Mouse (Mus musculus) frontal cortex, postnatal 14 days (tissue): ENCODE data around the gene Pole3.

Source experiments
- DNase-seq, 2 experiments: peaks; one replicate each; pipeline ENCODE4 v3.0.0; 2022; ENCODE audit warnings: low spot score in 2 of 2

Gene Pole3

DNA sequence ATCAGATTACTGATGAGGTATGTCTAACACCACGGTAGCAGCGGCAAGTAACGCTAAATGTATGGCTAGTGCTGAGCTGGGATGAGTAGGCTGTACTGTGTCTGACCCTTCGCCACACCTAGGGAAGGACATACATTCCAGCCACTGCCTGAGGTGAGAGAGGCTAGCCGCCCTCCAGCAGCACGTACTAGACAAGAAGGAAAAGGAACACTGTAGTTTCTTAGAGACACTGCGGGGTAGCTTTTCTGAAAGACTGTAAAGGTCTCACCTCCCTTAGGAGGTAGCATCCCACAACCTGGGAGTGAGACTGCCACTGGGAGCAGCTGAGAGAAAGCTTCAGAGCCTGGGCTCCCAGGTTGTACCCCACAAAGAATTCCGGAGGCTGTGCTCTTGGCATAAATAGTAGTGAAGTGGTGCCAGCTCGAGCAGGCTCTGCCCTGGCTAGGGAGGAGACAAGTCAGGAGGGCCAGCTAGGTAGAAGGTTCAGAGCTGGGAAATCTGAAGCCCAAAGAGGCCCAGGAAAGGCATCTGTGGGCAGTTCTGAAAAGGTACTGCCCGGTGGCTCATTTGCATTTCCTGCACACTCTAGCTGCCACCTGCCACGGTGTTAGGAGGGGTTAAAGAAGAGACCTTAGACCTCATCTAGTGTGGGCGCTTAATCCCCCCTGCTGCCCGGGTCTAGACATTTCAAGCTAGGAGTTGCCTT lies 6.3 kb downstream of the Pole3 start:
- no peak for DNase-seq

DNA sequence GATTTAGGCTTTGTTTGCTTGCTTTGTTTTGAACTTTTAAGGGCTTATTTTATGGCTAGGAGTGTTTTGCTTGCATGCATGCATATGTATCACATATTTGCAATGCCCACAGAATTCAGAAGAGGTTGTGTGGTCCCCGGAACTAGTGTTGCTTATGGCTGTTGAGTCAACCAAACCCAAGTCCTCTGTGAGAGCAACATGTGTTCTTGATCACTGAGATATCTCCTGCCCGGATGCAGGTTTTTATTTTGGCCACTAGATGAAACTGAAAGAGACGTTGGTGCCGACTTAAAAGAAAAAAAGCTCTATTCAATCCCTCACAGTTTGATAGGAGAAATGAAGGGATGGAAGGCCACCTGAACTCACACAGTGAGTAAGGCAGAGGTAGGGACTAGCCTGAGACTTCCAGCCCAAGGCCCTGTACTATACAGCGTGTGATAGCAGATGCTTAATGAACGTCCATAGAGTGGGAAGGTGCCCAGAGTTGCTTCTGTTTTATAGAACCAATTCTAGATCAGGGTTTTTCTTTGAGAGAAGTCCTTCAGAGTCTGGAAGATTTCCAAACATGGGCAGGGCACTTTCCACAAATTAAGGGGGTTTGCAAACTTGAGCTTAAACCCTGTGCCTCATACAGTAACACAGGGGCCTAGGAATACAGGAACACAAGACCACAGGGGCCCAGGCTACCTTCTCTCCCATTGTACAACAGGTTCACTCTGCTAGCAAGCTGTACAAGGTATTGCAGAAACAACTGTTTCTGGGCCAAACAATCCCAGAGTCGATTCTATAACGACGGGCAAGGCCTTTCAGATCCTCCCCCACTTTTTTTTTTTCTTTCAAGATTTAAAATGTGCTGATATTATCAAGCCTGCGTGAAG lies 7.1 kb downstream of the Pole3 start:
- no peak for DNase-seq

GRCm38 (mm10) chr4:62517046-62517445 lies 7.8 kb downstream of the Pole3 start:
- no peak for DNase-seq

- DNase-seq: no peak
Measured at GRCm38 (mm10) chr4:62516579-62516978, 8.3 kb downstream of the Pole3 start.

- DNase-seq: no peak
Measured at GRCm38 (mm10) chr4:62516079-62516478, 8.8 kb downstream of the Pole3 start.

DNA sequence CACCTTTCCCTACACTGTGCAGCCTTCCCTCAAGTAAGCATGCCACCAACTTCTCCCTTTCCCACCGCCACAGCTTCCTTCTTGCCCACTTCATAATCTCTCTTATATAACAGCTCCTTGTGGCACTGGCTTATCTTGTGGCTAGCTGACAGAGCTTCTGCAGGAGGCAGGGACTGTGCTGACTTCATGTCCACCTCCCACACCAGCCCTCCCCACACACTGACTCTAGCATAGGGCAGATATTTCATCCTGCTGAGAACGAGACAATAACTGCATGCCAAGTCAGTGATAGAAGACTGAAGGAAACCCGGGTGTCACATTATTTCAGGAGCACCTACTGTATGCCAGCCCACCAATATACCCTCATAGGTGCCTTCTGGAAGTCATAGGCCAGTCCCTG lies 9.4 kb downstream of the Pole3 start:
- DNase-seq: no peak

DNA sequence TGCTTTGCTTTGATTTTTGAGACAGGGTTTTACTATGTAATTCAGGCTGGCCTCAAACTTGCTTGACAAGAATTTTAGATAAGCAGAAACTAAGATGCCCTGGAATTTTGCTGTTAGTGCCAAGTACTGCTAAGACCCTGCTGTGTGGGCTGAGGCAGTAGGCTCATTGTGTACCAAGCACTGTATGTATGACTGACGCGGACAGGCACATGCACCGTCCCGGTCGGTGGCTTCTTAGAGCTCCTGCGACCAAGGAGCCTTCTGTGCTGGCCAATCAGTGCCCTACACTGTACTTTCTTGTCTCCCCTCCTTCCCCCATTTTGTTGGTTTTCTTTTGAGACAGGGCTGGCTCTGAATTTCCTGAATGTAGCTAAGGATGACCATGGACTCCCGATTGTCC lies 9.9 kb downstream of the Pole3 start:
- no peak for DNase-seq

- no peak for DNase-seq
Measured at GRCm38 (mm10) chr4:62513998-62514506, 10.8 kb downstream of the Pole3 start.

DNA sequence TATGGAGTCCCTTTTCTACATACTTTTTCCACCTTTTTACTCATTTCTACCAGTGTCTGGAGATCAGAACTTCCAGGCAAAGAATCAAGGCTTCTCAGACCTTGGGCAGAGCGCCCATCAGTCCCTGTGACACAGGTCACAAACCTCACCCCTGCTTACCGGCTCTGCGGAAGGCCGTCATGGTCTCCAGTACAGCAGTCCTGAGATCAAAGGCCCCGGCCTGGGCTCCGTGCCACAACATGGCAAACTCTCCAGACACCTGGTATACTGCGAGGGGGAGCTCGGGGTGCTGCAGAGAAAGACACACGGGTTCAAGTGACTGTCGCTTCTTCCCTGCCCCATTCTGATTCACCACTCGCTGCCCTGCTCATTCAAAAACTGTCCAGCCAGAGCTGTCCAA lies 14.9 kb downstream of the Pole3 start:
- no peak for DNase-seq

DNA sequence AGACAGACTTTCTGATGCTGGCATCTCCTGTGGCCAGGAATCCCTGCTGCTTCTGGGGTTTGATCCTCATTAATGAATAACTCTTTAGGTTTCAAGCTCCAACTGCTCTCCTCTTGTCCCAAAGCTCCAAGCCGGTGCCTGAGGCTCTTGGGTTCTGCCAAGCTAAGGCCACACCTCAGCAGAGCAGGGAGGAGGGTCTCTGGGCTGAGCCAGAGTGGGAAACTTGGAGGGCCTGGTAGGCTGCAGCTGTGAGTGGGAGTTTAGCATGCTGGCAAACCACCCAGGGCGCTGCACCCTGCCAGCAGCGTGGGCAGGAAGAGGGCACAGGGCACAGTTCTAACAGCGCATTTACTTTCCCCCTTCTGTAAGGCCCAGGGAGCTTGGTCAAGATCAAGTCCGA lies 16.0 kb downstream of the Pole3 start:
- DNase-seq: no peak

DNA sequence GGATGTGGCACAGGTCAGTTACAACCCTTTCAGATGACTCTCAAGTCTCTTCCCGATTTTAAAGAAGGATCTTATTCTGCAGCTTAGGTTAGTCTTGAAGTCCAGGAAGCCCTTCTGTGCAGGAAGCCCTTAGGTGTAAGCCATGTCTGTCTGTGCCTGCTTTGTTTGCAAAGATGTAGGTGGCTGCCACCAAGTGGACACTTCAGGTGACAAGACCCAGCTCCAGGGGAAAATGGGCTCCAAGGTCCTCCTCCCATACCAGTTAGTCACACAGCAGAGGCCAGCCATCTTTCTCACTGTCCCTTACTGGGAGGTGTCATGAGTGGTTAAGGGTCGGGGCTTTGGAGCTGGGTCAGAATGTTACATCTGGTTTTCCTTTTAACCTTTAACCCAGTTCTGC lies 18.1 kb downstream of the Pole3 start:
- DNase-seq: no peak

DNA sequence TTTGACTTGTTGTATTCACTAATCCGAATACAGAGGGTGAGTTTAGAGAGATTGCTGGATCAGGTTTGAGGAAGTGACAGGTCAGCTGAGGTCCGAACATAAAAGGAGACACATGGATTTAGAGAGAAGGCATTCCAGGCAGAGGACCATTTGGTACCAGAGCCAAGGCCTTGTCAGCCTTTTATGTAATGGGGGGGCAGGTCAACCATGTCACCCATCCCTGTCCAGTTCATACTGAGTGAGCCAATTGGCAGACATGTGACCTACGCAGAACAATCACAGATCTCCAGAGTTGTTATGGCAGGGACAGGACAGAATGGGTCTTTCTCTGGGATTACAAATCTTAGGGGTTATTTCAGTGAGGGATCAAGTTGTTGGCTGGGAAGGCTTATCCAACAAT lies 18.9 kb downstream of the Pole3 start:
- DNase-seq: no peak

GRCm38 (mm10) chr4:62503374-62503970 lies 21.4 kb downstream of the Pole3 start, which contains the start of gene Hdhd3:
TSS of gene Hdhd3 (minus strand) at chr4:62503467.
- DNase-seq: no peak

DNA sequence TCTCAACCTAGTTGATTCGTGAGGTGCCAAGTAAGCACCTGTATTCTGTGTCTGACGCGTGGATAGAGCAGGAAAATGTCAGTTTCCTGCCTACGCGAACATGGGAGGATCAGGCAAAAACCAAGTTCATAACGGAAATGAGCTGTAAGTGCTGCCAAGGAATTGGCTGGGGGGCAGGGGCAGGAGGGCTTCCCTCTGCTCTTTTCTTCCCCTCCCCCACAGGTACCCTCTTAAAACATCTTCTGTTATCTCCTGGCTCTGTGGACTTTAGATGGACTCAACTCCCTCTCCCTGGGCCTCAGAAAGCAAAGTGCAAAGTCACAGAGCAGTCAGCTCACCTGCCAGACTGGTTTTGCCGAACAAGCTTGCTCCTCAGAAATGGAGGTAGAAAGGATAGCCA lies 21.9 kb downstream of the Pole3 start:
- DNase-seq: no peak

- peak; percentile 85 to 88 for DNase-seq
Measured at GRCm38 (mm10) chr4:62501964-62502732, 22.7 kb downstream of the Pole3 start.

DNA sequence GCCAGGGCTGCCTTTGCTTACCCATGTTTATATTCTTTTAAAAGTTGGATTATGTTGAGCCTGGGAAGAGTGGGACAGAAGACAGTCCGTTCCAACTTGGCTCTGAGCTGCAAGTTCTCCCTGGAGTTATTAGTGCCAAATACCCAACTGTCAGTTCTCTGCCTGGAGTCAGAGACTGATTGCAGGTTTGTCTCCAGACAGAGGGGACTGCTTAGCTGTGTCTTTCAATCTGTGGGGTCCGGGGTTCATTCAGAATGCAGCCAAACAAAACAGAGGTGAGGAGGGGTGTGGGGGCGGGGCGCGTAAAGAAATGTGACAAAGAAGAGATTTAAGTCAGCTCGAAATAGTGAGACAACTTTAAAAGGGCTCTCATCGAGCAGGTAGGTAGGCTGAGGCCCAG lies 23.3 kb downstream of the Pole3 start:
- DNase-seq: no peak

DNA sequence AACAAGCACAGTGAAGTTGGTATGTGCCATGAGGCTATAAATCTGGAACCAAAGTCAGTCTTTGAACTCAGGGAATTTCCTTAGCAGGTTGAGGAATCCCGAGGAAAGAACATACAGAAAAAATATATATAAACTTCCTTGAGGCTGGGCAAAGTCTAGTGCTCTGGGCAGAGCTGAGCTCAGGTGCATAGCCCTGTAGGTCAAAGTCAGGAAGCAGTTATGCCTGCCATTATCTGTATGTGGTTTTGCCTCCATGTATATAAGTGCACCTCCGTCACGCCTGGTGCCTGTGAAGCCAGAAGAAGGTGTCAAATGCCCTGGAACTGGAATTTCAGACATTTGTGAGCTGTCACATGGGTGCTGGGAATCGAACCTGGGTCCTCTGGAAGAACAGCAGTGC lies 24.1 kb downstream of the Pole3 start:
- DNase-seq: no peak

GRCm38 (mm10) chr4:62496815-62497214 lies 28.1 kb downstream of the Pole3 start:
- no peak for DNase-seq

DNA sequence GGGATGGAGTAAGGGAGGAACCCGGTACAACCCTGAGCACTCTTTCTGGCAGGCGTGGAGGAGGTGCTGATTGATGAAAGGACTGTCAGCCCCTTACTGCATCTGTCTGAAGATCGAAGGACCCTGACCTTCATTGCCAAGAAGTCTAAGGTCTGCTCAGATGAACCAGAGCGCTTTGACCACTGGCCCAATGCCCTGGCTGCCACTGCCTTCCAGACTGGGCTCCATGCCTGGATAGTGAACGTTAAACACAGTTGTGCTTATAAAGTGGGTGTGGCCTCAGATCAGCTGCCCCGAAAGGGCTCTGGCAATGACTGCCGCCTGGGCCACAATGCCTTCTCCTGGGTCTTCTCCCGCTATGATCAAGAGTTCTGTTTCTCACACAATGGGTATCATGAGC lies 28.9 kb downstream of the Pole3 start:
- DNase-seq: no peak

GRCm38 (mm10) chr4:62494230-62494629 lies 30.6 kb downstream of the Pole3 start:
- no peak for DNase-seq

DNA sequence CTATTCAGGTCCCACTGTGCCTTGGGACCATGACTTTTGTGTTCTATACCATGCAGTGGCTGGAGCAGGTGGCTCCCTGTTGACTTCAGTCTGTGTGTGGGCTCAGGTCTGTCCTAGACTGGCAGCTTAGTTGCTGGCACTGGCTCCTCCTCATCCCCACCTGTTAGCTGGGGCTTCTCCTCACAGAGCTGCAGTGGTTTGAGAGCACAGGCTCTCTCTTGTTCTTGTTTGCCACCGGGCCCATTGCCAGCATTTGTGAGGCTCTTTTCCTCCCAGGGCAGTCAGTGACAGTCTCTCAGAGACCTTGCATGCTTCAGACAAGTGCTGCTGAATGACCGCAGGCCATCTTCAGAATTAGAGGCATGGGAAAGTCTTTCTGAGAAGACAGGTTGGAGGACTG lies 32.2 kb downstream of the Pole3 start:
- no peak for DNase-seq

GRCm38 (mm10) chr4:62487914-62488313 lies 37.0 kb downstream of the Pole3 start:
- DNase-seq: no peak
